Mouse (Mus musculus): ENCODE results near the gene Ccna2. TPM values are rescaled to one million over a fixed set of nuclear protein-coding genes. Genes with fewer than 3 reads are reported as not detected.
A peak's percentile ranks its signal among the peaks of the same experiment; 100 is the strongest.
"Not testable (repeated sequence)": the region's sequence is repeated elsewhere in the genome, so short reads cannot be mapped to it uniquely, and the experiment has no call there.

The Ccna2 gene
- 275 and 297 TPM in 2 replicates for polyA plus RNA-seq (2014; fragmentation: Nextera tagmentation; extraction: Ambion mirVana)

DNA sequence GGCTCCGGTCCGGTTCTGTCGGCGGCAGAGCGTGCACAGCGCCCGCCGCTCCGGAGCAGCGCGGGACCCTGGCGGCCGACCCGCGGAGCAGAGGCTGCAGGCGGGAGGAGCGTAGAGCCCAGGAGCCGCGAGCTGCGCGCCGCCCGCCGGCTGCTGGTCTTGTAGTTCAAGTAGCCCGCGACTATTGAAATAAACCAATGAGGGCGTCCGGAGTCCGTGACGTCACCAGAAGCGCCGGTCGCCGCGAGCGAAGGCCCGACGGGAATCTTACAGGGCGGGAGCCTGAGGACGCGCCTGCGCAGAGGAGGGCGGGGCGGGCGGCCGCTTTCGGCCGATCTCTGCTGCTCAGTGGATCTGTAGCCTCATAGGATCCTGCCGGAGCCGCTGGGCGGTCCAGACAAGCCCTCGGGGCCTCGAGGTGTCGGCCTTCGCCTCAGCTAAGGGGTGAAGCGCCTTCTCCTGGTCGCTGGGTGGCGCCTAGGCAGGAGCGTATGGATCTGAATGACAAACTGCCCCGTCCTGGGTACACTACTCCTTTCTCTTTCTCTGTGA lies at the start of gene Ccna2:
Ccna2 (minus strand) TSS at position 324 of the 552 bp plus-strand sequence.
- 2% methylated on average over 53 of the region's 60 CpGs for WGBS
- peak within 1 kb of the TSS; percentile 94 for H3K9ac ChIP-seq (replicated peaks; ENCODE audit: low read length)
- H3K4me1 ChIP-seq (ENCODE audit: control insufficient read depth, insufficient read depth, low read length): no peaks in the 10 kb centered on the region; the same call in 1 of the 2 replicates
- no peaks in the 10 kb centered on the region for H3K9me3 ChIP-seq (replicated peaks; ENCODE audit: control insufficient read depth, low read length)
- peak within 1 kb of the TSS; percentile 89 for H3K4me3 ChIP-seq (ENCODE audit: low read depth, low read length)
- ATAC-seq (replicated peaks; ENCODE audit: insufficient number of reproducible peaks, low FRiP score, low TSS enrichment, low read depth): peak; percentile 99
- no peaks in the 10 kb centered on the region for H3K27me3 ChIP-seq (ENCODE audit: control insufficient read depth, insufficient read depth, low read length)
- peaks cover 7% of the 10 kb centered on the region; the same call in 1 of the 2 replicates for H3K36me3 ChIP-seq (replicated peaks; ENCODE audit: control insufficient read depth, insufficient read depth, low read depth, low read length)
- peak within 1 kb of the TSS; percentile 73 for H3K27ac ChIP-seq (replicated peaks; ENCODE audit: low read depth, low read length)
- DNase-seq (ENCODE audit: low spot score): peak; percentile 97
- H3K4me2 ChIP-seq (ENCODE audit: low read depth, low read length): peak within 1 kb of the TSS; percentile 59

- ATAC-seq (replicated peaks; ENCODE audit: insufficient number of reproducible peaks, low FRiP score, low TSS enrichment, low read depth) (no peak), DNase-seq (ENCODE audit: low spot score) (no peak)
- Histone ChIP-seq H3K9me3 (replicated peaks; ENCODE audit: control insufficient read depth, low read length) (no peaks in the 10 kb centered on the region), H3K4me2 (ENCODE audit: low read depth, low read length) (no peak overlapping the region), H3K4me3 (ENCODE audit: low read depth, low read length) (no peak overlapping the region), H3K36me3 (replicated peaks; ENCODE audit: control insufficient read depth, insufficient read depth, low read depth, low read length) (no peaks in the 10 kb centered on the region), H3K27me3 (ENCODE audit: control insufficient read depth, insufficient read depth, low read length) (no peaks in the 10 kb centered on the region), H3K27ac (replicated peaks; ENCODE audit: low read depth, low read length) (no peak overlapping the region), H3K9ac (replicated peaks; ENCODE audit: low read length) (no peak overlapping the region), H3K4me1 (ENCODE audit: control insufficient read depth, insufficient read depth, low read length) (no peaks in the 10 kb centered on the region)
- 54% methylated on average over 7 of the region's 7 CpGs for WGBS
Measured at GRCm38 (mm10) chr3:36618181-36618580, 46.2 kb upstream of the Ccna2 start.

GRCm38 (mm10) chr3:36613908-36614255 lies 41.9 kb upstream of the Ccna2 start:
- 73% methylated on average over 5 of the region's 5 CpGs for WGBS
- no peak overlapping the region for H3K27ac ChIP-seq (replicated peaks; ENCODE audit: low read depth, low read length)
- H3K36me3 ChIP-seq (replicated peaks; ENCODE audit: control insufficient read depth, insufficient read depth, low read depth, low read length): no peaks in the 10 kb centered on the region
- no peak overlapping the region for H3K4me3 ChIP-seq (ENCODE audit: low read depth, low read length)
- H3K27me3 ChIP-seq (ENCODE audit: control insufficient read depth, insufficient read depth, low read length): no peaks in the 10 kb centered on the region
- no peak for ATAC-seq (replicated peaks; ENCODE audit: insufficient number of reproducible peaks, low FRiP score, low TSS enrichment, low read depth)
- no peaks in the 10 kb centered on the region for H3K9me3 ChIP-seq (replicated peaks; ENCODE audit: control insufficient read depth, low read length)
- no peak for DNase-seq (ENCODE audit: low spot score)
- no peak overlapping the region for H3K4me2 ChIP-seq (ENCODE audit: low read depth, low read length)
- H3K4me1 ChIP-seq (ENCODE audit: control insufficient read depth, insufficient read depth, low read length): no peaks in the 10 kb centered on the region
- H3K9ac ChIP-seq (replicated peaks; ENCODE audit: low read length): no peak overlapping the region

DNA sequence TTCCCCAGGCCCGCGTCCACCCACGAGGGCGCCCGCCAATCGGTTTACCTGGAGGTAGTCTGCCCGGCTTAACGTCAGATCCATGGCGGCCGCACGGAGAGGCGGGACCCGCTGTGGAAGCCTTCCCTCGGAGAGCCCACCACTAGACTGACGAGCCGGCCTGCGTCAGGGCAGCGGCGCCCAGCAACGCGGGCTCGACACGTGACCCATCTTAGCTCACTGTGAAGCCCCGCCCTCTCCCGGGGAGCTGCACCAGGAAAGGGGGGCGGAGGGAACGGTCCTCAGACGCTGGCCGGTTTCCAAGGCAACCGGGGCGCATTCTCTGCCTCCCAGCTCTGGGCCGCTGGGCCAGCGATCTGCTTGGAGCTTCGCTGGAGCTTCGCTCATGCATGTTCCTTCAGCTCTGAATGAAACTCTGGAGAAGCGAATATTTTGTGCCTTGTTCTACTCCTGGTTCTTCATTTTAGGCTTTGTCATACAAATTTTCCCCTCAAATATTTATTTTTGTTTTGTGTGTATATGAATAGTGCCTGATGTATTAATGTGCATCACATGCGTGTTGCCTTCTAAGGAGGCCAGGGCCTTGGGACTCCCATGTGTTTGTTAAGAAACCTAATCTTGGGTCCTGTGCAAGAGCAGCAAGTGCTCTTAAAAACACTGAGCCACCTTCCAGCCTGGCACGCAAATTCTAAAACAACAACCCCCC lies 41.4 kb upstream of the Ccna2 start, which contains the start of gene Bbs7:
Bbs7 (minus strand) TSS at position 276 of the 706 bp plus-strand sequence.
- WGBS: 4% methylated on average over 38 of the region's 38 CpGs
- Histone ChIP-seq H3K36me3 (replicated peaks; ENCODE audit: control insufficient read depth, insufficient read depth, low read depth, low read length) (no peaks in the 10 kb centered on the region), H3K27me3 (ENCODE audit: control insufficient read depth, insufficient read depth, low read length) (no peaks in the 10 kb centered on the region), H3K4me3 (ENCODE audit: low read depth, low read length) (peak within 1 kb of the TSS; percentile 63), H3K9ac (replicated peaks; ENCODE audit: low read length) (peak within 1 kb of the TSS; percentile 75), H3K4me2 (ENCODE audit: low read depth, low read length) (peak within 1 kb of the TSS; percentile 56), H3K4me1 (ENCODE audit: control insufficient read depth, insufficient read depth, low read length) (no peaks in the 10 kb centered on the region), H3K9me3 (replicated peaks; ENCODE audit: control insufficient read depth, low read length) (no peaks in the 10 kb centered on the region), H3K27ac (replicated peaks; ENCODE audit: low read depth, low read length) (no peak within 1 kb of the TSS)
- ATAC-seq (replicated peaks; ENCODE audit: insufficient number of reproducible peaks, low FRiP score, low TSS enrichment, low read depth) (peak; percentile 97), DNase-seq (ENCODE audit: low spot score) (peak; percentile 100)

- Histone ChIP-seq H3K27me3 (ENCODE audit: control insufficient read depth, insufficient read depth, low read length) (no peaks in the 10 kb centered on the region), H3K4me1 (ENCODE audit: control insufficient read depth, insufficient read depth, low read length) (no peaks in the 10 kb centered on the region), H3K27ac (replicated peaks; ENCODE audit: low read depth, low read length) (no peak overlapping the region), H3K4me2 (ENCODE audit: low read depth, low read length) (peak overlapping the region; percentile 56), H3K9me3 (replicated peaks; ENCODE audit: control insufficient read depth, low read length) (no peaks in the 10 kb centered on the region), H3K9ac (replicated peaks; ENCODE audit: low read length) (peak overlapping the region; percentile 75), H3K36me3 (replicated peaks; ENCODE audit: control insufficient read depth, insufficient read depth, low read depth, low read length) (no peaks in the 10 kb centered on the region), H3K4me3 (ENCODE audit: low read depth, low read length) (peak overlapping the region; percentile 63)
- WGBS: 2% methylated on average over 6 of the region's 6 CpGs
- DNase-seq (ENCODE audit: low spot score): peak; percentile 1
- peak; percentile 1; the same call in 1 of the 2 replicates for ATAC-seq (replicated peaks; ENCODE audit: insufficient number of reproducible peaks, low FRiP score, low TSS enrichment, low read depth)
Measured at GRCm38 (mm10) chr3:36612687-36613086, 40.7 kb upstream of the Ccna2 start.

DNA sequence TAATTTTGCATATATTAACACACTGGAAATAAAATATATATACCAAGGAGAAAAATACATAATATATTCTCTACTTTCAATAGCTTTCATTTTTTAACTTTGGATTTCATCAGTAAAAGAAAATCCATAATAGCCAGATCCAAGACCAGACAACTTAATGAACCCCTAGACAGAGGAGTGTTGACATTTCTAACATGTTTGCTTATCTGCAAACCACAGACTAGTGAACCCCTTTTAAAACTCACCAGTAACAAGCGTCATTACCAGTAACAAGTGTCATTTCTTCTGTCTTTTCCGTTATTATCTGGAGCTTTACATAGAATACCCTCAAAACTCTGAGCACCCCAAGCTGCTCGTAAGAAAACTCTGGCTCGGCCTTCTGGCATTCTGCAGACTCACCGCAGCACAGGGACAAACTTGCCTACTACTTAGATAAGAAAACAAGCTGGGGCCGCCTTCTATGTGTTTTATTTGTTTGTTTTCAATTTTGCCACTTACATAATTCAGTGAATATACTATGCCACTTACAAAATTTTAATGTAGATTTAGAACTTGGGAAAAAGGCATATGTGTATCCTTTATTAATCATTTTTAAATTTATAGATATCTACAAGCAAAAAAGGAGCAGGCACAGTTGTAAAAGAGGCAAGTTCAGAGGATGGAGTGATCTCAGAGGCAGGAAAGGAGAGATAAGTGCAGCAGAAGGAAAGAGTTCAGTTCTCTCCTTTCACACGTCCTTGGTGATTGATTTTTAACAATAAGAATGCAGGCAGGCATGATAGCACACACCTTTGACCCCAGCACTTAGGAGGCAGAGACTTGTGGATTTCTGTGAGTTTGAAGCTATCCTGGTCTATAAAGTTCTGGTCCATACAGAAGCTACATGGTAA lies 34.2 kb upstream of the Ccna2 start:
- DNase-seq (ENCODE audit: low spot score): no peak
- Histone ChIP-seq H3K9me3 (replicated peaks; ENCODE audit: control insufficient read depth, low read length) (no peaks in the 10 kb centered on the region), H3K36me3 (replicated peaks; ENCODE audit: control insufficient read depth, insufficient read depth, low read depth, low read length) (no peaks in the 10 kb centered on the region), H3K4me3 (ENCODE audit: low read depth, low read length) (no peak overlapping the region), H3K4me1 (ENCODE audit: control insufficient read depth, insufficient read depth, low read length) (no peaks in the 10 kb centered on the region), H3K4me2 (ENCODE audit: low read depth, low read length) (no peak overlapping the region), H3K9ac (replicated peaks; ENCODE audit: low read length) (no peak overlapping the region), H3K27me3 (ENCODE audit: control insufficient read depth, insufficient read depth, low read length) (no peaks in the 10 kb centered on the region), H3K27ac (replicated peaks; ENCODE audit: low read depth, low read length) (no peak overlapping the region)
- 83% methylated on average over 7 of the region's 7 CpGs for WGBS
- no peak for ATAC-seq (replicated peaks; ENCODE audit: insufficient number of reproducible peaks, low FRiP score, low TSS enrichment, low read depth)

GRCm38 (mm10) chr3:36599773-36600172 lies 27.8 kb upstream of the Ccna2 start:
- not testable (repeated sequence) for H3K4me2 ChIP-seq (ENCODE audit: low read depth, low read length); H3K36me3 ChIP-seq (replicated peaks; ENCODE audit: control insufficient read depth, insufficient read depth, low read depth, low read length); H3K4me1 ChIP-seq (ENCODE audit: control insufficient read depth, insufficient read depth, low read length); H3K4me3 ChIP-seq (ENCODE audit: low read depth, low read length); H3K9me3 ChIP-seq (replicated peaks; ENCODE audit: control insufficient read depth, low read length); DNase-seq (ENCODE audit: low spot score); H3K27me3 ChIP-seq (ENCODE audit: control insufficient read depth, insufficient read depth, low read length); H3K27ac ChIP-seq (replicated peaks; ENCODE audit: low read depth, low read length); H3K9ac ChIP-seq (replicated peaks; ENCODE audit: low read length); ATAC-seq (replicated peaks; ENCODE audit: insufficient number of reproducible peaks, low FRiP score, low TSS enrichment, low read depth)
- WGBS: 88% methylated on average over 8 of the region's 9 CpGs
